Mouse (Mus musculus) C2C12 (cell line): ENCODE measurements around the gene Pitpna.

Experiments
- CTCF ChIP-seq: IDR thresholded peaks from one replicate; pipeline ENCODE4 v1.5.1; 2011; ENCODE audit not compliant: control insufficient read depth, insufficient read depth, insufficient read length
- MYOD1 ChIP-seq: IDR thresholded peaks from one replicate; pipeline ENCODE4 v1.6.1; 2011; ENCODE audit warnings: low read depth; ENCODE audit not compliant: control insufficient read depth, insufficient read length
- MYOG ChIP-seq: IDR thresholded peaks from one replicate; pipeline ENCODE4 v1.6.1; 2011; ENCODE audit not compliant: control insufficient read depth, insufficient read length; ENCODE audit errors: extremely low read depth

DNA sequence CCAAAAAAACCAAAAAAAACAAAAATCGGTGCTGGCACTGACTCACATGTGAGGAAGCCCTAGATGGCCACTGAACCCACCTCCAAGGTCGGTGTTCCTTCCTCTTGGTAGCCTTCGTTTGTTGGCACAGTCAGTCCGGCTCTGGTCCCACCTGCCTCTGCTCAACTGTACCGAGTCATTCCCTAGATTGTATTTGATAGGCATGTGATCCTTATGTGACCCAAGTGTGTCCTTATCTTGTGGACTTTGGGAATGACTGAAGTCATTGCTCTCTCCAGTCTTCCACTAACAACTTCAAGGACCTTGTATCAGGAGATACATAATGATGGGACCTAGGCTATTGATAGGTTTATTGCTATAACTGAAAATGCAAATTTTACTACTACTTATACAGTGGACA is 16.9 kb downstream of the Pitpna start:
- TF ChIP-seq CTCF = no peak
- no peak for TF ChIP-seq MYOG
- TF ChIP-seq MYOD1 = no peak
